Mouse (Mus musculus): Measurements from ENCODE around the gene Ccdc137. TPM values are rescaled to one million over a fixed set of nuclear protein-coding genes. Genes with fewer than 3 reads are reported as not detected.

Gene Ccdc137
- total RNA-seq, 1 experiment from 2014 or later: 27.6 TPM

GRCm38 (mm10) chr11:120498891-120499290 is 41.0 kb downstream of the Ccdc137 start:
- DNase-seq: no peak

- DNase-seq: no peak
These were observed 42.0 kb downstream of the Ccdc137 start for GRCm38 (mm10) chr11:120499894-120500293.

GRCm38 (mm10) chr11:120500357-120500756 is 42.4 kb downstream of the Ccdc137 start:
- no peak for DNase-seq

- no peak for DNase-seq
These were observed 43.1 kb downstream of the Ccdc137 start for GRCm38 (mm10) chr11:120501018-120501417.

- no peak for DNase-seq
These were observed 43.8 kb downstream of the Ccdc137 start for GRCm38 (mm10) chr11:120501701-120502100.

GRCm38 (mm10) chr11:120505661-120506060 is 47.7 kb downstream of the Ccdc137 start:
- DNase-seq: no peak

GRCm38 (mm10) chr11:120506899-120507298 is 49.0 kb downstream of the Ccdc137 start:
- no peak for DNase-seq

GRCm38 (mm10) chr11:120507611-120508289 is 49.8 kb downstream of the Ccdc137 start:
- DNase-seq: no peak

GRCm38 (mm10) chr11:120508290-120508870 is 50.5 kb downstream of the Ccdc137 start:
- DNase-seq: no peak

GRCm38 (mm10) chr11:120509940-120510339 is 52.0 kb downstream of the Ccdc137 start:
- no peak for DNase-seq

- DNase-seq: no peak
These were observed 52.6 kb downstream of the Ccdc137 start for GRCm38 (mm10) chr11:120510375-120511030.

- DNase-seq: peak; percentile 30
These were observed 55.0 kb downstream of the Ccdc137 start for GRCm38 (mm10) chr11:120512790-120513453.

Other genes starting within 250 kb of the Ccdc137 start
- gene Bahcc1, start 225.2 kb upstream of the Ccdc137 start, total RNA-seq (2021): 23.8 and 25.8 TPM in 2 replicates
- gene Actg1, start 109.6 kb upstream of the Ccdc137 start, total RNA-seq (2021): 1,036 and 1,352 TPM in 2 replicates
- 0.79 TPM in 1 of 2 replicates, not detected in the other for gene Fscn2, start 96.6 kb upstream of the Ccdc137 start, total RNA-seq (2021)
- gene Faap100, start 79.4 kb upstream of the Ccdc137 start, total RNA-seq (2021): 35.8 and 55.1 TPM in 2 replicates
- 83.9 and 98.7 TPM in 2 replicates for gene Nploc4, start 20.4 kb upstream of the Ccdc137 start, total RNA-seq (2021)
- 7.3 TPM in 1 of 2 replicates, not detected in the other for gene Tspan10, start 15.5 kb upstream of the Ccdc137 start, total RNA-seq (2021)
- gene Pde6g, start 4.6 kb upstream of the Ccdc137 start, total RNA-seq (2021): 0.27 TPM in 1 of 2 replicates, not detected in the other
- gene Oxld1, start within 50 bp of the Ccdc137 start, total RNA-seq (2021): 33.8 and 41.3 TPM in 2 replicates
- gene Arl16, start 9.5 kb downstream of the Ccdc137 start, total RNA-seq (2021): 22.6 and 22.8 TPM in 2 replicates
- gene Mrpl12, start 26.5 kb downstream of the Ccdc137 start, total RNA-seq (2021): 96.3 and 104 TPM in 2 replicates
- gene Slc25a10, start 33.7 kb downstream of the Ccdc137 start, total RNA-seq (2021): 102 and 151 TPM in 2 replicates
- 1.0 and 3.5 TPM in 2 replicates for gene Gcgr, start 72.6 kb downstream of the Ccdc137 start, total RNA-seq (2021)
- 67.5 and 75.4 TPM in 2 replicates for gene Mcrip1, start 91.6 kb downstream of the Ccdc137 start, total RNA-seq (2021)
- 1.4 TPM in 1 of 2 replicates, not detected in the other for gene Ppp1r27, start 93.0 kb downstream of the Ccdc137 start, total RNA-seq (2021)
- gene P4hb, start 115.1 kb downstream of the Ccdc137 start, total RNA-seq (2021): 407 and 486 TPM in 2 replicates
- 333 and 334 TPM in 2 replicates for gene Arhgdia, start 123.5 kb downstream of the Ccdc137 start, total RNA-seq (2021)
- 101 and 105 TPM in 2 replicates for gene Alyref, start 140.2 kb downstream of the Ccdc137 start, total RNA-seq (2021)
- gene Anapc11, start 140.3 kb downstream of the Ccdc137 start, total RNA-seq (2021): 81.5 and 102 TPM in 2 replicates
- 3.1 TPM in 1 of 2 replicates, not detected in the other for gene Npb, start 150.4 kb downstream of the Ccdc137 start, total RNA-seq (2021)
- gene Pcyt2, start 159.8 kb downstream of the Ccdc137 start, total RNA-seq (2021): 344 and 351 TPM in 2 replicates
- gene Sirt7, start 167.1 kb downstream of the Ccdc137 start, total RNA-seq (2021): 82.5 and 103 TPM in 2 replicates
- gene Mafg, start 175.5 kb downstream of the Ccdc137 start, total RNA-seq (2021): 69.7 and 76.5 TPM in 2 replicates
- 1.3 TPM in 2 replicates for gene Pycr1, start 185.7 kb downstream of the Ccdc137 start, total RNA-seq (2021)
- not detected in 2 replicates for gene Myadml2, start 190.0 kb downstream of the Ccdc137 start, total RNA-seq (2021)
- gene Notum, start 203.1 kb downstream of the Ccdc137 start, total RNA-seq (2021): 9.4 and 12.1 TPM in 2 replicates
- gene Aspscr1, start 214.9 kb downstream of the Ccdc137 start, total RNA-seq (2021): 83.4 and 112 TPM in 2 replicates

Data from adrenal gland, postnatal 25 days (tissue).